Mouse (Mus musculus) heart, postnatal 0 days (tissue): Measurements from ENCODE around the gene Slc22a21.

Experiments used
- CTCF ChIP-seq: IDR thresholded peaks from 2 replicates; pipeline ENCODE4 v1.5.1; 2016; ENCODE audit warnings: antibody characterized with exemption, control low read depth, low read depth
- EP300 ChIP-seq: IDR thresholded peaks from 2 replicates; pipeline ENCODE4 v1.6.1; 2016; ENCODE audit warnings: antibody characterized with exemption, low read depth

GRCm38 (mm10) chr11:53903781-53904533 is 76.2 kb downstream of the Slc22a21 start:
- TF ChIP-seq CTCF (no peak), EP300 (no peak)
